Mouse (Mus musculus) midbrain, embryonic 15.5 days (tissue): ENCODE measurements around the gene Serinc5. TPM values are rescaled to one million over a fixed set of nuclear protein-coding genes. Genes with fewer than 3 reads are reported as not detected.

Source experiments
- ATAC-seq: fragments of 200-750 bp; cut with Nextera tagmentation; replicated peaks from 2 replicates; pipeline ENCODE4 v1.8.0; 2017; ENCODE audit warnings: moderate TSS enrichment
- H3K27ac ChIP-seq: fragments of 300-500 bp; sonication (generic); 2 replicates; pipeline ENCODE4 v1.5.1; 2015; ENCODE audit warnings: mild to moderate bottlenecking, inconsistent platforms
- H3K27me3 ChIP-seq: fragments of 300-500 bp; sonication (generic); replicated peaks from 2 replicates; pipeline ENCODE4 v1.6.1; 2015; ENCODE audit warnings: inconsistent platforms
- H3K36me3 ChIP-seq: fragments of 300-500 bp; sonication (generic); replicated peaks from 2 replicates; pipeline ENCODE4 v1.6.1; 2015; ENCODE audit warnings: inconsistent platforms
- H3K4me1 ChIP-seq: fragments of 300-500 bp; sonication (generic); 2 replicates; pipeline ENCODE4 v1.6.1; 2015; ENCODE audit warnings: inconsistent platforms
- H3K4me2 ChIP-seq: fragments of 300-500 bp; sonication (generic); 2 replicates; pipeline ENCODE4 v1.6.1; 2015; ENCODE audit warnings: inconsistent platforms, mild to moderate bottlenecking, moderate library complexity
- H3K4me3 ChIP-seq: fragments of 300-500 bp; sonication (generic); 2 replicates; pipeline ENCODE4 v1.5.1; 2015; ENCODE audit warnings: mild to moderate bottlenecking, inconsistent platforms
- H3K9ac ChIP-seq: fragments of 300-500 bp; sonication (generic); 2 replicates; pipeline ENCODE4 v1.6.1; 2015; ENCODE audit warnings: mild to moderate bottlenecking, inconsistent platforms
- H3K9me3 ChIP-seq: fragments of 300-500 bp; sonication (generic); 2 replicates; pipeline ENCODE4 v1.6.1; 2016; ENCODE audit warnings: inconsistent platforms
- WGBS: fragments of 180-500 bp; shearing (Covaris S2); methylation state at CpG from one replicate; pipeline ENCODE4 v1.1.7; 2015; ENCODE audit warnings: mixed read lengths; 5-methylcytosine and 5-hydroxymethylcytosine counted together
- polyA plus RNA-seq: library from polyadenylated mRNA; unstranded; fragments of >200 nt; fragmentation: Nextera tagmentation; extraction: Ambion mirVana; gene quantifications from 2 replicates; pipeline ENCODE4 v1.2.1, GENCODE M21; 2015

The Serinc5 gene
- polyA plus RNA-seq, 1 experiment from 2014 or later, result 18.6 TPM

DNA sequence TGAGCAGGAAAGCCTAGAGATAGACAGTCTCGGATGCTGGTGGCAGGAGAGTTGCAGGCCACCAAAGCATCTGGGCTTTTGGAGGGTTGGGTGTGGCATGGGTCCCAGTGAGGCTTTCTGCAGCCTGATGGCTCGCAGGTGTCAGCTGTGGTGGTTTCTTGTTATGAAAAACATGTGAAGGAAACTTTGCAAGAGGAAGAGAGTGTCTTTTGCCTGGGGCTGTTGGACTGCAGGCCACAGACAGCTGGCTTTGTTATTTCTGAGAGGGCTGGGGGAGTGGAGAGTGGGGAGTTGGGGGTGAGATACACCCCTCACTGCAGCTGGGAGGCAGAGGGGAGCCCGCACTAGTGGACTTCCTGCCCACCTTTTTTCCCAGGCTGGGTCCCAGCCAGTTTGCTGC lies 127.9 kb downstream of the Serinc5 start:
- no peaks in the 10 kb centered on the region for H3K27me3 ChIP-seq
- no peak overlapping the region for H3K9ac ChIP-seq
- no peak overlapping the region for H3K27ac ChIP-seq
- 0 out of 2 replicates have a peak, but pooled peaks cover 3% of the 10 kb centered on the region for H3K4me1 ChIP-seq
- WGBS, result 91% methylated on average over 3 of the region's 3 CpGs
- no peak overlapping the region for H3K4me3 ChIP-seq
- no peak overlapping the region for H3K4me2 ChIP-seq
- no peaks in the 10 kb centered on the region for H3K9me3 ChIP-seq
- no peaks in the 10 kb centered on the region for H3K36me3 ChIP-seq
- no peak for ATAC-seq

DNA sequence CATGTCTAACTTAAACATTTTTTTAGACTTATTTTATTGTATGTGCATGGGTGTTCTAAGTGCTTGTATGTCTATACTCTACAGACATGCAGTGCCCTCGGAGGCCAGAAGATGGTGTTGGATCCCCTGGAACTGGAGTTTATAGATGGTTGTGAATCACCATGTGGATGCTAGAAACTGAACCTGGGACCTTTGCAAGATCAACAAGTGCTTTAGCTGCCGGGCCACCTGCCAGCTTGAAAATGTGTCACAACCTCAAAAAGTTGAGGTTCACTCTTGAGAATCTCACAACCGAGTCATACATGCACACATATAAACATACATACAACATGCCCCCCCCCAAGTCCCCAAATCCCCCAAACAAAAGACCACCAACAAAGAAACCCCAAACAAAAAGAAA lies 129.0 kb downstream of the Serinc5 start:
- 0 out of 2 replicates have a peak, but pooled peaks cover 3% of the 10 kb centered on the region for H3K4me1 ChIP-seq
- no peak for ATAC-seq
- WGBS, result 91% methylated on average over 3 of the region's 3 CpGs
- no peak overlapping the region for H3K4me3 ChIP-seq
- no peak overlapping the region for H3K4me2 ChIP-seq
- H3K27me3 ChIP-seq, result no peaks in the 10 kb centered on the region
- no peaks in the 10 kb centered on the region for H3K9me3 ChIP-seq
- H3K27ac ChIP-seq, result no peak overlapping the region
- H3K9ac ChIP-seq, result no peak overlapping the region
- H3K36me3 ChIP-seq, result no peaks in the 10 kb centered on the region

DNA sequence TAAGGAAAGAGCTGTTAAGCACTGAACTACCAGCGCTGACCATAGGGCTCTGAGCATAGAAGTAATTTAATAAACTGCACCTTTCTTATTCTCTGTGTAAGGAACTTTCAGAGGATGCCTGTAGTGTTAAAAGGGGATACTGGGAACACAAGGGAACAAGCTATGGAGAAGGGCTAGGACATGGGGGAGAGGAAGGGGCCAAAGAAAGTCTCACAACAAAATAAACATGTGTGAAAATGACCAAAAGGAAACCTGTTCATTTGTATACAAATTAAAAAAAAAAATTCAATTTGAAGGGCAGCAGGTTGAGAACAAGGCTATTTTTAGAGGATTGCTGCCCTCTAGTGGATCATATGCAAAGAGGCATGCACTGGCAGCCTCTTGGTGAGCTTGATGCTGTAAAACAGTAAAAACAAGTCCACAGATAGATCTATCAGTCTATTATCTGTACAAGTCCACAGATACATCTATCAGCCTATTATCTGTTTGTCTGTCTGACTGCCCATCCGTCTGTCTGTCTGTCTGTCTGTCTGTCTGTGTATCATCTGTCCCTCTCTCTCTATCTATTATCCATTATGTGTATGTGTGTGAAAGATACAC lies 129.9 kb downstream of the Serinc5 start:
- Histone ChIP-seq H3K27me3 (no peaks in the 10 kb centered on the region), H3K36me3 (no peaks in the 10 kb centered on the region), H3K27ac (no peak overlapping the region), H3K4me1 (0 out of 2 replicates have a peak, but pooled peaks cover 3% of the 10 kb centered on the region), H3K4me2 (no peak overlapping the region), H3K9me3 (no peaks in the 10 kb centered on the region), H3K4me3 (no peak overlapping the region), H3K9ac (no peak overlapping the region)
- peak; percentile 76 for ATAC-seq
- 7% methylated on average over 2 of the region's 2 CpGs for WGBS

DNA sequence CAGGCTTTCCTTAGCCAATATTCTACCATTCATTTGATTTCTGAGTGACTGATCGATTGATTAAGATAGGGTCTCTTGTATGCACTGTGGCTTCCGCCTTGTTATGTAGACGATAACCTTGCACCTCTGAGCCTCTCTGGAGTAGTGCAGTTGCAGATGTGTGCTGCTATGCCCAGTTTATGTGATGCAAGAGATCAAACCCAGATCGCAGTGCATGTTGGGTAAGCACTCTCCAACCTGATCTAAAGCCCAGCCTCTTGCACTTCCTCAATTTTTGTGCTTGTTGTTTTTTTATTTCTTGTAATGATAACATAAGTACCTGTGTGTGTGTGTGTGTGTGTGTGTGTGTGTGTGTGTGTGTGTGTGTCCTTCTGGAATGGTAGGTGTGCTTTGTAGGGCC lies 132.0 kb downstream of the Serinc5 start:
- no peak overlapping the region for H3K9ac ChIP-seq
- no peaks in the 10 kb centered on the region for H3K36me3 ChIP-seq
- no peaks in the 10 kb centered on the region for H3K27me3 ChIP-seq
- H3K4me1 ChIP-seq, result no peaks in the 10 kb centered on the region
- H3K9me3 ChIP-seq, result no peaks in the 10 kb centered on the region
- WGBS, result 83% methylated on average over 4 of the region's 4 CpGs
- H3K4me3 ChIP-seq, result no peak overlapping the region
- H3K27ac ChIP-seq, result no peak overlapping the region
- H3K4me2 ChIP-seq, result no peak overlapping the region
- no peak for ATAC-seq

DNA sequence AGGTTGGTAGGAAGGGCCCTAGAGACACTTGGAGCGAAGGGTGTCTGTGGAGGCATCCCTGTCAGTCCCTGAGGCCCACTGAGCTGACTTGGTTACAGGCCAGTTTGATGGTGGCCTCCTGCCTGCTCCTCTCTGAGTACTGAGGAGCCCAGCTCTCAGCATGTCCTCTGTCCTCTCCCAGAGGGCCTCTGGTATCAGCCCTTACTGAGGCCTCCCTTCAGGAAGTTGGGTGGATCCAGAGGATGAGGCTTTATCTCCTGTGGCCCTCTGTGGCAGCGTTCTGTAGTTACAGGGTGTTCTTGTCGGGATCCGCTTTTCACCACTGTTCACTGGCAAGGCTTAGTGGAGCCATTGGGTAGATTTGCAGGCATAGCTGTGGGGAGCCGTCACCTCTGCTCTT lies 132.4 kb downstream of the Serinc5 start:
- no peaks in the 10 kb centered on the region for H3K4me1 ChIP-seq
- no peaks in the 10 kb centered on the region for H3K27me3 ChIP-seq
- WGBS, result 73% methylated on average over 5 of the region's 5 CpGs
- H3K4me3 ChIP-seq, result no peak overlapping the region
- H3K27ac ChIP-seq, result no peak overlapping the region
- ATAC-seq, result no peak
- H3K4me2 ChIP-seq, result no peak overlapping the region
- H3K9ac ChIP-seq, result no peak overlapping the region
- H3K36me3 ChIP-seq, result no peaks in the 10 kb centered on the region
- H3K9me3 ChIP-seq, result no peaks in the 10 kb centered on the region

DNA sequence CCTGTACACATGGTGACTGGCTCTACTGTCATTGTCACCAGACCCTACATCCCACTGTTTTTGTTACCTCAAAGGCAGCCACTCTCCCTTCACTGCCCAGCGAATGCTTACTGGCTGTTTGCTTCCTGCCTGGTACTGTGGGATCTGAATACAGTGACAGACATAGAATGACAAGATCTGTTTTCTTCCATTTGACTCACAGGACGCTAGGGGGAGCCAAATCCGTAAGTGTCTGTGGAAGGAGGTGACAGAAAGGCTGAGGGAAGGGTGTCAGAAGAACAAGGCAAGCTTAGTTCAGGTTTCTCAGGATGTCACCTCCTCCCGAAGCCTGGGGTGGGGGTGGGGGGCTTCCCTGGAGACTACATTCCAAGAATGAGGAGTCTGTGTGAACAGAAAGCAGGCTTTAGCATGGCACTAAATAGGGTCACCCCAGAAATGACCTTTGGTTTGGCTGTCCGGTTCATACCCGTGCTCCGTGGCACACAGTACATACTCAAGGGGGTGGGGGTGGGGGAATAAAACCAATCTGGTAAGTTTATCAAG lies 140.2 kb downstream of the Serinc5 start:
- Histone ChIP-seq H3K4me1 (no peaks in the 10 kb centered on the region), H3K4me2 (peak overlapping the region; percentile 26), H3K36me3 (no peaks in the 10 kb centered on the region), H3K27me3 (no peaks in the 10 kb centered on the region), H3K27ac (0 out of 2 replicates have a peak overlapping the region, but pooled peaks have one; percentile 12), H3K9ac (no peak overlapping the region), H3K9me3 (no peaks in the 10 kb centered on the region), H3K4me3 (no peak overlapping the region)
- peak; percentile 88 for ATAC-seq
- WGBS, result 19% methylated on average over 7 of the region's 7 CpGs

DNA sequence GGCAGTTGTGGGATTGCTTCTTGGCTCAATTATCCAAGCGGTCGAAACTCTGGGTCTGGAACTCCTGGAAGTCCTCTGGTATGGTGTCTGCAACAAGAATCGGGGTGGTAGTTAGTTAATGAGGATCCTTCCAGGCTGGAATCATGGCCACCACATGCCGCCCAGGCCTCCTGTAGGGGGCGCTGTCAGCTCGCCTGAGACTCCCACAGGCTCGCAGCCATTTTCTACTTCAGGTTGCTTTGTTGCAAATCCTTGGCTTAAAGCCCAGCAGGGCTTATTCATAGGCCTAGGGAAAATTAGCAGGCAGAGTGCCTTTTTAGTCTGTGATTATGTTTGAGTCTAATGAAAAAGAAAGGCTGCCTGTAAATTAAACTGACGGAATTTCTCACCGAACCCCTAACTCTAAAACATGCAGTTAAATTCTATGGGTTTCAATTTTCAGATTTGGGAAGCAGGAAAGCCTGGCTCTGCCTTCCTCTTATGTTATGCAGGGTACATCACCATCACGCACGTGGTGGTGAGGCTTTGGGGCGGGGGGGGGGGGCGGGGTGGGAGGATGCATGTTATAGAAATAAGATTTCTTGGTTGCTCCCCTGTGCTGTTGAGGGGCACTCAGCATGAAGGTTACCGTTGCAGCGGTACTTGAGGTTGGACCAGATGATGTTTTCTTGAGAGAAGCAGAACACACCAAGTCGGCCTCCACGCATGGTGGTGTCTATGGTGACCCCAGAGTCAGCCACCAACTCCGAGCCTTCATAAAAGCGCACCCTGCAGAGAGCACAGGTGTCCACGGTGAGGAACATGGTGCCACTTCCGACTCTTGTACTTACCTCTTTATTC lies 141.1 kb downstream of the Serinc5 start:
- Histone ChIP-seq H3K27ac (peak overlapping the region; percentile 68), H3K4me1 (no peaks in the 10 kb centered on the region), H3K36me3 (no peaks in the 10 kb centered on the region), H3K4me2 (no peak overlapping the region), H3K9me3 (no peaks in the 10 kb centered on the region), H3K4me3 (no peak overlapping the region), H3K9ac (no peak overlapping the region), H3K27me3 (no peaks in the 10 kb centered on the region)
- ATAC-seq, result peak; percentile 87
- 57% methylated on average over 21 of the region's 21 CpGs for WGBS

DNA sequence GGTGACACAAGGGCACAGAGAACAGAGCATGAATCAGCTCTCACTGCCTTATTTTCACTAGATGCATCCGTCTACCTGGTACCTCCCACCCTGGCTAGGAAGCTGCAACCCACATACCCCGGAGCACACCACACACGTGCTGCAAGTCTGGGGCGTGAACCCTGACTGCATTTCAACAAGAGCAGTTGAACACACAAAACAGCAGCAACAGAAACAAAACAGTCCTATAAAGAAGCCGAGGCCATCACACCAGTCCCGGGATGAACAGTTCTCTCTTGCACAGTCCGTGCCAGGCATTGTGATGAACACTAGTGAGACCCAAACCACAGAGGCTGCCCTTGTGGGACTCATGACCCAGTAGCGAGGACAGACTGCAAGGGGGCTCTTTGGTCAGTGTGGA lies 142.8 kb downstream of the Serinc5 start:
- H3K4me1 ChIP-seq, result no peaks in the 10 kb centered on the region
- no peak overlapping the region for H3K4me2 ChIP-seq
- 90% methylated on average over 8 of the region's 8 CpGs for WGBS

DNA sequence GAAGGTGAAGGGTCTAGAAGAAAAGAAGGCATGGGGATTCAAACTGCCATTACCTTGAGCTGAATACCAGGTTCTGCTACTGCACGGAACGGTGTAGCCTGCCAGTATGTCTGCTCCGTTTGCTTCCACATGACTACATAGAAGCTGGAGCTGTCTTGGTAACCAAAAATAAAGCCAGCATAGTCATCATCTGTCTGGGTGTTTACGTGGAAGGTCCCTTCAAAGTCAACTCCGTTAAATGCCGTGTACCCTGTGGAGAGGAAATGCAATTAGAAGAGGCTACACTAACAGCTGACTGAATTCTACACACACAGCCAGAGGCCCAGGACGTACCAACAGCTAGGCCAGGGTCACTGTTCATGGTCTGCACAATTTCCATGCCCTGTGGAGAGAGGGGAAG lies 144.1 kb downstream of the Serinc5 start:
- Histone ChIP-seq H3K4me1 (no peaks in the 10 kb centered on the region), H3K36me3 (no peaks in the 10 kb centered on the region), H3K4me3 (no peak overlapping the region), H3K9ac (no peak overlapping the region), H3K9me3 (no peaks in the 10 kb centered on the region), H3K27me3 (no peaks in the 10 kb centered on the region), H3K27ac (no peak overlapping the region), H3K4me2 (no peak overlapping the region)
- WGBS, result 73% methylated on average over 7 of the region's 7 CpGs
- no peak for ATAC-seq

More for the DNA sequence above, 142.8 kb downstream of the Serinc5 start:
- Histone ChIP-seq H3K9me3 (no peaks in the 10 kb centered on the region), H3K9ac (no peak overlapping the region), H3K27ac (no peak overlapping the region), H3K27me3 (no peaks in the 10 kb centered on the region), H3K36me3 (no peaks in the 10 kb centered on the region), H3K4me3 (no peak overlapping the region)
- ATAC-seq, result no peak

DNA sequence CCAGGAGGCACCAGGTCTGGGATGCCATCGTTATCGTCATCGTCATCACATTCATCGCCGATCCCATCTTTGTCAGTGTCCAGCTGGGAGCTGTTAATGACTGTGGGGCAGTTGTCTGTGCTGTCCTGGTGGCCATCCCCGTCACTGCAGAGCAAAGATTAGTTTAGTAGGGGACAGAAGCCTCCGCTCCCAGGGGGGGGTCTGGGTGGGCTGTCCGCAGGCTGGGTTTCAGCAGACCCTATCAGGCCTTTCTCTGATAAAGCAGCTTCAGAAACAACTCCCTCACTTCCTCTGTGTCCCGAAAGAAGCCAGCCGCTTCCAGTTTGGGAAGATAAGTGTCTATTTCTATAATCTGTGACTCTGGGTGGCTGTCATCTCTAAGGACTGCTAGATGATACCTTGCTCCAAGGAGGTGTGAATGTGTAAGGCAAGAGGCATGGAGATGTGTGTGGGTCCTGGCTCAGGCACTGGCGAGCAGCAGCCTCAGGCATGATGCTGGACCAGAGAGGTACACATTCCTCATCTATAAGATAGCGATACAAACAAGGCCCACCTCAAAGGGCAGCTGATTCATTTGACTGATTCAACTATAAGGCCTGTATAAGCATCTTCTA lies 147.2 kb downstream of the Serinc5 start:
- Histone ChIP-seq H3K36me3 (no peaks in the 10 kb centered on the region), H3K4me2 (no peak overlapping the region), H3K4me1 (no peaks in the 10 kb centered on the region), H3K9me3 (no peaks in the 10 kb centered on the region), H3K4me3 (no peak overlapping the region), H3K9ac (no peak overlapping the region), H3K27ac (no peak overlapping the region), H3K27me3 (no peaks in the 10 kb centered on the region)
- 85% methylated on average over 12 of the region's 12 CpGs for WGBS
- ATAC-seq, result no peak

DNA sequence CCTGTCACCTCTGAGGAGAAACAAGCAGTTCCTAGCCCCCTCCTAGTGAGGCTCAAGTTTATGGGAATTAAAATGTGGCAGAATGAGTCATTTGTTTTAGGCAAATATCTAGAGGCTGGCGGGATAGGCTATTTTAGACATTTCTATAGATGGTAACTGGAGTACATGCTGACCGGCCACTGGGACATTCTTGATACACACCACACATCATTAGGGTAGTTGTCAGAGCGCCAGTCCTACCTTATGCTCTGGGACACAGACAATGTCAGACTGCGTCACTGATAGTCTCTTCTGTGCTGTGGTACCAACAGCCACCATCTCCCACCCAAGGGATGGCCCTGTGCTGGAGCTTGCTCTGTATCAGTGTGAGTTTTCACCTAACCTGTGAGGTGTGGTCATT lies 148.2 kb downstream of the Serinc5 start:
- Histone ChIP-seq H3K4me3 (no peak overlapping the region), H3K27ac (no peak overlapping the region), H3K27me3 (no peaks in the 10 kb centered on the region), H3K9me3 (no peaks in the 10 kb centered on the region), H3K4me2 (no peak overlapping the region), H3K4me1 (no peaks in the 10 kb centered on the region), H3K9ac (no peak overlapping the region), H3K36me3 (no peaks in the 10 kb centered on the region)
- WGBS, result 93% methylated on average over 4 of the region's 4 CpGs
- ATAC-seq, result no peak

DNA sequence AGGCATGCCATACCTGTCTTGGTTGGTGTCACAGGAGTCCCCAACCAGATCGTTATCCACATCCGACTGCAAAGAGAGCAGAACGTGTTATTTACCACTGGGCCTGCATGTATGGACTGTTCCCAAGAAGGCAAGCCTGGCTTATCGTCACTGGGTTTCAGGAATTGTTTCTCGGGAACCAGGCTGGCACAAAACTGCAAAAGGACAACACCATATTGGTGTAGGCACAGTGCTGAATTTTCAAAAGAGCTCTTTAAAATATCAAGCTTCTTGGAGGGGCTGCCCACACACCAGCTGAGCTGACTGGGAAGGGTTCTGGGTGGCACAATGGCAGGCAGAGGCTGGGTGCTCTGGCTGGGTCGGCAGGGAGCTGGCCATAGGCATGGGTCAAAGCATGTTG lies 149.6 kb downstream of the Serinc5 start:
- Histone ChIP-seq H3K4me3 (no peak overlapping the region), H3K9ac (no peak overlapping the region), H3K36me3 (no peaks in the 10 kb centered on the region), H3K9me3 (no peaks in the 10 kb centered on the region), H3K27ac (no peak overlapping the region), H3K4me1 (no peaks in the 10 kb centered on the region), H3K27me3 (no peaks in the 10 kb centered on the region), H3K4me2 (no peak overlapping the region)
- 89% methylated on average over 6 of the region's 6 CpGs for WGBS
- no peak for ATAC-seq
